Mouse (Mus musculus): ENCODE measurements around the gene Hk1. TPM values are rescaled to one million over a fixed set of nuclear protein-coding genes. Genes with fewer than 3 reads are reported as not detected.
A peak's percentile ranks its signal among the peaks of the same experiment; 100 is the strongest.

Hk1 gene
- polyA plus RNA-seq, 1 experiment from 2014 or later = 56.6 TPM

DNA sequence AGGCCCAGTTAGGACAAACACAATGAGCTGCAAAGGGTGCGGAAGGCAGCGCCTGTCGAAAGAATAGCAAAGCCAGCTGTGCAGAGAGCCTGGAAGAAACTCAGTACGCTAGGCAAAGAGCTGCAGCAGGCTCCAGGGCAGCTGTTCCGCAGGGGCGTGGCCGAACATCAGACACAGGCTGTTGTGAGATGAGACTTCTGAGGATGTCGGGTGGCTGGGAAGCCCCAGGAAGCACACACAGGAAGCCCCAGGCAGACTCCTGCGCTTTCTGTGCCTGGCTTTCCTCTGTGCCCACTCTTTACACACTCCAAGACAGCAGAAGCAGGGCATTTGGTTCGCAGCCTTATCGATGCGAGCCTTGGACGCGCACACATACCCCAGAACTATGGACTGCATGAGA lies 25.2 kb upstream of the Hk1 start:
- Histone ChIP-seq H3K9ac (peak overlapping the region; percentile 5; the same call in 1 of the 2 replicates), H3K27me3 (0 out of 2 replicates have a peak, but pooled peaks cover 6% of the 10 kb centered on the region), H3K36me3 (no peaks in the 10 kb centered on the region), H3K9me3 (replicated peaks) (no peaks in the 10 kb centered on the region), H3K4me1 (peaks cover 6% of the 10 kb centered on the region; the same call in 1 of the 2 replicates), H3K4me3 (no peak overlapping the region), H3K27ac (no peak overlapping the region), H3K4me2 (replicated peaks) (peak overlapping the region; percentile 39)
- 31% methylated on average over 14 of the region's 14 CpGs for WGBS
- ATAC-seq (ENCODE audit: low FRiP score) = 0 out of 2 replicates have a peak, but pooled peaks have one; percentile 13

DNA sequence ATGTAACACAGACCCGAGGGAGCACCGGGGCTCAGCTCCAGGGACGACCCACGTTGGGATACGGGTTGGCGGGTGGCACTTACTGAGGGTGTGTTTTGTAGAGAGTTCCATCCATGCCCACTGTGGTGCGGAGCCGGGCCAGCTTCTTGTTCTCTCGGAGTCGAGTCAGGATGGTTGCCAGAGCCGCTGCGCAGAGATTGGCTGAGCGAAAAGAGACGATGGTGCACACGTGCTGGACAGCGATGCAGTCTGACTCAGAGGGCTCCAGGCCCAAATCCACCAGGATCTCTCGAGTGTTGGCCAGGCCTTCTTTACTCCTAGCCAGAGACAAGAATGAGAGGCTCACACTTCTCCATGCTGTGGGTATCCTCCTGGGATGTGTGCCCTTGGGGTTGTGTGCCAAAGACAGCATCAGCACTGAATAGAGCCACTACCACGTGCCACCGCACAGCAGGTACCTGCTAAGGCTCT lies 22.0 kb upstream of the Hk1 start:
- H3K4me2 ChIP-seq (replicated peaks) = no peak overlapping the region
- WGBS = 77% methylated on average over 19 of the region's 19 CpGs
- H3K9ac ChIP-seq = no peak overlapping the region
- no peak overlapping the region for H3K27ac ChIP-seq
- no peaks in the 10 kb centered on the region for H3K27me3 ChIP-seq
- H3K4me1 ChIP-seq = peaks cover 6% of the 10 kb centered on the region; the same call in 1 of the 2 replicates
- H3K4me3 ChIP-seq = no peak overlapping the region
- no peak for ATAC-seq (ENCODE audit: low FRiP score)
- no peaks in the 10 kb centered on the region for H3K36me3 ChIP-seq
- no peaks in the 10 kb centered on the region for H3K9me3 ChIP-seq (replicated peaks)

DNA sequence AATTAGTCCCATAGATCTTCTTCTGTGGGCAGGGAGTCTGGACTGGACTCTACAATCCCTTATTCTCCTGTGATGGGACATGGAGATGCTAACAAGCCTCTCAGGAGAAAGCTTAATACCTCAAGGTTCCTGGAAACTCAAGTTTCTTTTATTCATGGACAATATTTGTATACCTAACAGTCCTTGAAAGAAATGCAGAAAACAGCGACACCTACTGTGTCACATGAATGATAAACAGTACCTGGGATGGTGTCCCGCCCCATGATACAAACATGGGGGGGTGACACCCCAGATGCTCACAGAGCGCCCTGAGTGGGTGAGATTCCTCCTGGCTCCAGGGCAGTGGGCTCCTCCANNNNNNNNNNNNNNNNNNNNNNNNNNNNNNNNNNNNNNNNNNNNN lies 3.3 kb upstream of the Hk1 start:
- no peak overlapping the region for H3K9ac ChIP-seq
- no peaks in the 10 kb centered on the region for H3K4me1 ChIP-seq
- 74% methylated on average over 3 of the region's 3 CpGs for WGBS
- no peaks in the 10 kb centered on the region for H3K36me3 ChIP-seq
- H3K27ac ChIP-seq = no peak overlapping the region
- no peak overlapping the region for H3K4me3 ChIP-seq
- ATAC-seq (ENCODE audit: low FRiP score) = no peak
- H3K4me2 ChIP-seq (replicated peaks) = no peak overlapping the region
- no peaks in the 10 kb centered on the region for H3K9me3 ChIP-seq (replicated peaks)
- no peaks in the 10 kb centered on the region for H3K27me3 ChIP-seq

DNA sequence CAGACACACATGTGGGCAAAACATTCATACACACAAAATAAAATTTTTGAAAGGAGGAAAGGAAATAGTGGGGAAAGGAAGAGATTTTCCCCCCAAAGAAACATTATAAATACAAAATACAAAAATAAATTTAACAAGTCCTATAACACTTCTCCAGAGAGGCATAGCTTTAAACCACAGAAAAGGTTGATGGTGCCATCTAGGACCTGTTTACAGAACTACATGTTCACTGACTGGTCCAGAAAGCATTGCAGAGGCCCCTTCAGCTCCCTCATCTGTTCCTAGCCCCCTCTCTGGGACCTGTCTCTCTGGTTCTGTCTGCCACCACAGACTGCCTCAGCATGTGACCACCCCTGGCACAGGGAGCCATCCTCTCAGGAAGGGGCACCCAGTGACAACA lies 1.2 kb upstream of the Hk1 start:
- H3K4me2 ChIP-seq (replicated peaks) = no peak overlapping the region
- no peaks in the 10 kb centered on the region for H3K4me1 ChIP-seq
- H3K9me3 ChIP-seq (replicated peaks) = no peaks in the 10 kb centered on the region
- no peaks in the 10 kb centered on the region for H3K27me3 ChIP-seq
- no peak overlapping the region for H3K9ac ChIP-seq
- H3K36me3 ChIP-seq = no peaks in the 10 kb centered on the region
- no peak overlapping the region for H3K27ac ChIP-seq
- H3K4me3 ChIP-seq = no peak overlapping the region
- no peak for ATAC-seq (ENCODE audit: low FRiP score)

DNA sequence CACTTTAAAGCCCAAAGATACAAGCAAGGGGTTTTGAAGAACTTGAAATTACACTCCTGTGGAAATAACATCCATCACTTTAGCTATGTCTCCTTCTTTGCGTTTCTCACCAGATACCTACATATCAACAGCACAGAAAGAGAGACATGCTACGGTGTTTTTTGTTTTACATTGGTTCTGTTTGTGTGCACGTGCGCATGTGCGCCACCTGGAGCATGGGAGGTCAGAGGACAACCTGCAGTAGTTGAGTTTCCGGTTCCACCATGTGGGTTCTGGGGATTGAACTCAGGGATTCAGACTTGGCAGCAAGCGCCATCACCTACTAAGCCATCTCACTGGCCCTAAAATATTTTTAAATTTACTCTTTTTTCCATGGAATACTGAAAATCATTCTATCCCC lies 20.9 kb downstream of the Hk1 start:
- WGBS = 91% methylated on average over 7 of the region's 7 CpGs
- Histone ChIP-seq H3K27ac (no peak overlapping the region), H3K4me1 (no peaks in the 10 kb centered on the region), H3K4me2 (replicated peaks) (no peak overlapping the region), H3K36me3 (no peaks in the 10 kb centered on the region), H3K9me3 (replicated peaks) (no peaks in the 10 kb centered on the region), H3K9ac (no peak overlapping the region), H3K4me3 (no peak overlapping the region), H3K27me3 (no peaks in the 10 kb centered on the region)
- no peak for ATAC-seq (ENCODE audit: low FRiP score)

DNA sequence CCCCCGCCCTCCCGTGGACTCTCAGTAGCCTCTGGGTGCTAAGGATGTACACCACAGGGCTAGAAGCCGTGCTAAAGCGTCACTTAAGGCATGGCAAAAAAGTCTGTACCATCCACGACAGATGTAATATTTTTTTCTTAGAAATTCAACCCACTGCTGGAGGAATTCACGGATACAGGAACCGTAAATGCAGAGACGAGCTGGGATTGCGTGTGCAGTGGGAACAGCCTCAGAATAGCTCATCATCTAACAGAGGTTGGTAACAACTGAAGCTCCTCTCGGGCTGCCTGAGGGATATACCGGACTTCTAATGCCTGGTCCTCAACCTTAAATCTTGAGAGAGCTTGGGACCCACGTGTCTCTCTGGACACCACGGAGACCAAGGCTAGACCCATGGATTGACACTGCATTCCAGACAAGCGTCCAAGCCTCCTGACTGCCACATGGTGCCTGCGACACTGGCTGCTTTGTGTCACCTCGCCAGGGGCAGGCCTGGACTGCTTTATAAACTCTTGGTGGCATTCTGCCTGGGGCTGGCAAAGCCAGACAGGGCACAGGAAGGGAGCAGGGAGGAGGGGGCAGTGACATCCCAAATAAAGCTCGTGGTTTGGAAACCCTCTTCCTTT lies 23.5 kb downstream of the Hk1 start:
- Histone ChIP-seq H3K9me3 (replicated peaks) (no peaks in the 10 kb centered on the region), H3K9ac (no peak overlapping the region), H3K27ac (no peak overlapping the region), H3K27me3 (no peaks in the 10 kb centered on the region), H3K4me2 (replicated peaks) (no peak overlapping the region), H3K36me3 (no peaks in the 10 kb centered on the region), H3K4me1 (no peaks in the 10 kb centered on the region), H3K4me3 (no peak overlapping the region)
- ATAC-seq (ENCODE audit: low FRiP score) = no peak
- 81% methylated on average over 17 of the region's 17 CpGs for WGBS

DNA sequence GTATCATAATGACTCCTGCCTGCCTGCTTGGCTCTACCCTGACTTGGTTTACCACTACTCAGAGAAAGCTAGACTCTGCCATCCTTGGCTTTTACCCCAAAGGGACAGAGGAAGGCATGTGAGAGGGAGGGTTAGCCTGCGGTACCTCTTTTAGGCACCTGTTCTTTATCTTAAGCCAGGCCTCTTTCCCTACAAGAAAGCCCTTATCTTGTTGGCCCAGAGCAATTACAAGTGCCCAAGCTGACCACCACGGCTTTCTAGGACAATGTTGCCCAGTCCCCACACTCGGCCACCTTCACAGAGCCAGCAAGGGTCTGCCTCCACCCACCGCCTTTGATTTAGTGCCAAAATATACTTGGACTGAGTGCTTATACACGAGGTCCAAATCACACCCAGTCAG lies 34.6 kb downstream of the Hk1 start:
- ATAC-seq (ENCODE audit: low FRiP score) = no peak
- Histone ChIP-seq H3K27me3 (no peaks in the 10 kb centered on the region), H3K4me3 (no peak overlapping the region), H3K9me3 (replicated peaks) (no peaks in the 10 kb centered on the region), H3K36me3 (no peaks in the 10 kb centered on the region), H3K9ac (no peak overlapping the region), H3K4me1 (peaks cover 4% of the 10 kb centered on the region; the same call in 1 of the 2 replicates), H3K27ac (no peak overlapping the region), H3K4me2 (replicated peaks) (no peak overlapping the region)
- 81% methylated on average over 5 of the region's 5 CpGs for WGBS

DNA sequence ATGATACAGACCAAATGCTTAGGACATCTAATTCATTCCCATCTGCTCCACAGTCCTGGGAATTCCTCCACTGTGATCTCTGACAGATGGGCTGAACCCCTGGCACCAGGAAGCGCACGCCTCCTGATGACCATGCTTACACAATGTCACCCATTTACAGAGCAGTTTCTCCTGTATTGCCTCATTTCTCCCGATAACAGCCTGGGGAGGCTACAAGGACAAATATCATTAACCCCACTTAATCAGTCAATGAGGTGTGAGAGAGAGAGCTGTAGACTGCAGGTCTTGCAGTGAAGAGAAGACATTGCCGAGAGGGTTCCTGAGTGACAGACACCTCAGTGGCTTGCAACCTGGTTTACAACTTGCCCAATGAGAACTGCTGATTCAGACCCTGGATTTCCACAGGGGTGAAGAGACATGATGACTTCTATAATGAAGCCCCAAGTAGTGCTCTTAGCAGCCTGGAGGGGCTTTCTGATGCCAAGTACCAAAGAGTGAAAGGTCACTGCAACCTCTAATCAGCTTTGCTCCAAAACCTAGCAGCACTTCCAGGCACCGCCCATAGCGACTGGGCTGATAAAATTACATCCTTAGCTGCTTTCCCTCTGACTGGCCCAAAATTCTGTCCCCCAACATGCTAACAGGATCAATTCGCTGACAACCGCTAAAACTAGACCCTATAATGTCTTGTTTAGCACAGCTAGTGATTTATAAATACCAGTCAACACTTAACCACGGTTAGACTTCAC lies 35.5 kb downstream of the Hk1 start:
- no peaks in the 10 kb centered on the region for H3K36me3 ChIP-seq
- H3K9me3 ChIP-seq (replicated peaks) = no peaks in the 10 kb centered on the region
- no peak overlapping the region for H3K4me2 ChIP-seq (replicated peaks)
- H3K4me1 ChIP-seq = peaks cover 8% of the 10 kb centered on the region
- H3K27me3 ChIP-seq = no peaks in the 10 kb centered on the region
- WGBS = 89% methylated on average over 9 of the region's 9 CpGs
- no peak overlapping the region for H3K4me3 ChIP-seq
- H3K9ac ChIP-seq = no peak overlapping the region
- ATAC-seq (ENCODE audit: low FRiP score) = no peak
- H3K27ac ChIP-seq = no peak overlapping the region

DNA sequence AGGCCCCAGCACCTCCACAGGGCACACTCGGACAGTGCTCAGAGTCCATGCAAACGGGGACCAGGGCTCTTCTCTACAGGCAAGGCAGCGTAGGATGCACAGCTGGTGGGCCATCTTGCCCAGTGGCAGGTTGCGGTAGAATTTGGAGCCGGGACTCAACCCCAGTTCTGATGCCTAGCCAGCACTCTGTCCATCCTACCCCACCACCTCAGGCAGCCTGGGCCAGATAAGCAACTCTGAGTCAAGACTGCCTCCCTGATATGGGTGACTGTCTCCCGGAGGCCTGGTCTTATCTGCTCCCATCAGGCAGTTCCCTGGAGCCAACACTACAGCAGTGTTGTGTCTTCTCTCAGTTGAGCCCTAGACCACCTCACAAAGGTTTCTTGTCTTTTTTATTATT lies 37.2 kb downstream of the Hk1 start:
- no peak overlapping the region for H3K4me2 ChIP-seq (replicated peaks)
- H3K36me3 ChIP-seq = no peaks in the 10 kb centered on the region
- no peaks in the 10 kb centered on the region for H3K9me3 ChIP-seq (replicated peaks)
- no peaks in the 10 kb centered on the region for H3K27me3 ChIP-seq
- no peak for ATAC-seq (ENCODE audit: low FRiP score)
- peaks cover 18% of the 10 kb centered on the region for H3K4me1 ChIP-seq
- H3K27ac ChIP-seq = no peak overlapping the region
- no peak overlapping the region for H3K9ac ChIP-seq
- 95% methylated on average over 6 of the region's 6 CpGs for WGBS
- H3K4me3 ChIP-seq = no peak overlapping the region

DNA sequence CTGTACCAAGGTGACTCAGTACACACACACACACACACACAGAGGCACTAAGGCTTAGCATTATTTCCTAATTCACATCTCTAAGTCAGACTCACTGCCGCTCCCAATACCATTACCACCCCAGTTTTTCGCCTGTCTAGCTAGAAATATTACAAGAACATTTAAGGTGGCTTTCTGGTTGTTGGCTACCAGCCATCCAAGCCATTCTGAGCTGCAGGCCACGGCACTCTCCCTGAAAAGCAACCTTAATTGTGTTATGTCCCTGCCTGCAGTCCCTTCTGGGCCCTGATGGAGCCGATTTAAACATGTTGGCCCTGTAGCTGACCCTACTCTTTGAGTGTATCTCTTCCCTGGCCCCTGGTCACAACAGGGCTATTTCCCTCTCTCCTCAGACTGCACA lies 37.8 kb downstream of the Hk1 start:
- Histone ChIP-seq H3K4me1 (peaks cover 19% of the 10 kb centered on the region), H3K9me3 (replicated peaks) (no peaks in the 10 kb centered on the region), H3K27ac (no peak overlapping the region), H3K36me3 (no peaks in the 10 kb centered on the region), H3K27me3 (no peaks in the 10 kb centered on the region), H3K4me3 (no peak overlapping the region), H3K4me2 (replicated peaks) (no peak overlapping the region), H3K9ac (no peak overlapping the region)
- no peak for ATAC-seq (ENCODE audit: low FRiP score)
- WGBS = 86% methylated on average over 4 of the region's 4 CpGs

DNA sequence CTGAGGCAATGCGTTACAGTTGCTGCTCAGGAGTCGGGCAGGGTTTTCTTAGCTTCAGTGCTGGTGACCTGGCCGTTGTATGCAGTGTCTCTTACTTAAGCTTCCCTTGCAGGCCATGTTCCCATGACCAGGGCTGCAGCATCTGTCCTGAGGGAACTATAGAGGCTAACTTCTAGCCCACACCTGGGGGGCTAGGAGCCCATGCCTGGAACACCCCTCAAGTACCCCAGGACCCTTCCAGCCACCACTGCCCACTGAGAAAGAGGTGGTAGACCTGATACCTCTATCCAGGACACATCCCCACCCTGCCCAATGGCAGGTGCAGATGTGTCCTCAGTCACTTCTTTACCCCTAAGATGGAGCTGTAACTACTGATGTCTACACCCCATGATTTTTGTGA lies 38.7 kb downstream of the Hk1 start:
- peak overlapping the region; percentile 61 for H3K4me3 ChIP-seq
- peak overlapping the region; percentile 62 for H3K9ac ChIP-seq
- 30% methylated on average over 3 of the region's 3 CpGs for WGBS
- H3K9me3 ChIP-seq (replicated peaks) = no peaks in the 10 kb centered on the region
- peak overlapping the region; percentile 92 for H3K4me2 ChIP-seq (replicated peaks)
- no peaks in the 10 kb centered on the region for H3K27me3 ChIP-seq
- ATAC-seq (ENCODE audit: low FRiP score) = peak; percentile 6; the same call in 1 of the 2 replicates
- peaks cover 22% of the 10 kb centered on the region for H3K4me1 ChIP-seq
- H3K27ac ChIP-seq = peak overlapping the region; percentile 89; the same call in 1 of the 2 replicates
- no peaks in the 10 kb centered on the region for H3K36me3 ChIP-seq

DNA sequence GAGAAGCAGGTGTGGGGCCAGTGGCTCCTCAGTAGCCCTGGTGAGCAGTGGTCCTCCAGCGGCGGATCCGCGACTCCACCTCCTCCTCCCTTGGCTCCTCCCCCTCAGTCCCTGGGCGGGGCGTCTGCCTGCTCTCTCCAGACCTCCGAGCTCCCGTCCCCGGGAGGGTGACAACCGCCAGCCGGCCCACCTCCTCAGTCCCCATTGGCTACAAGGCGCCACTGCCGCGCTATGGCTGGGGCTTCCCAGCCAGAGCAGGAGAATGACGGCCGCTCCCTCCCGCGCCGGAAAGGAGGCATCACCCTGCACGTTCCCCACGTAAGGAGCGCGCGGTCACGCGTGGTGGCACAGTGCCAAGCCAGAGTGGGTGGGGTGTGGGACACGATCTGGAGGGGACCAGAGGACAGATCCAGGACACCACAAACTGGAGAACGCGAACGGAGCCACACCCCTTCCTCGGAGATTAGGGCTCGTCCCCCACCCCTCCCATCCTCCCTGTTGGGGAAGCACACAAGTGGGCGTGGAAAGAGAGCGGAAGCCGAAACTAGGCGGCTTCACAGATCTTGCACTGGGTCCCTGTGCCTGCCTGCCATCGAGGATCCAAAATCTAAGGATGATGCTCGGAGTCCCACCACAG lies 39.5 kb downstream of the Hk1 start:
- peaks cover 27% of the 10 kb centered on the region for H3K4me1 ChIP-seq

More for the DNA sequence above, 39.5 kb downstream of the Hk1 start:
- Histone ChIP-seq H3K9me3 (replicated peaks) (no peaks in the 10 kb centered on the region), H3K36me3 (no peaks in the 10 kb centered on the region), H3K4me3 (peak overlapping the region; percentile 61), H3K9ac (peak overlapping the region; percentile 80), H3K27me3 (no peaks in the 10 kb centered on the region), H3K27ac (peak overlapping the region; percentile 89), H3K4me2 (replicated peaks) (peak overlapping the region; percentile 92)
- ATAC-seq (ENCODE audit: low FRiP score) = peak; percentile 98
- WGBS = under 1% methylated on average over 35 of the region's 38 CpGs
